Mouse (Mus musculus) bone marrow, adult 2 months (tissue): Measurements from ENCODE around the gene Olfr250. TPM values are rescaled to one million over a fixed set of nuclear protein-coding genes. Genes with fewer than 3 reads are reported as not detected.
"Not testable (repeated sequence)": the region's sequence is repeated elsewhere in the genome, so short reads cannot be mapped to it uniquely, and the experiment has no call there.

Experiments
- H3K27ac ChIP-seq: fragments of 200-500 bp; 2 replicates; pipeline ENCODE4 v1.5.1; 2012; ENCODE audit warnings: low read depth, mild to moderate bottlenecking, control low read depth, inconsistent platforms, low read length; ENCODE audit not compliant: control insufficient read depth, poor library complexity, insufficient read depth
- H3K4me1 ChIP-seq: fragments of 200-500 bp; 2 replicates; pipeline ENCODE4 v1.6.1; 2011; ENCODE audit warnings: low read length; ENCODE audit not compliant: control insufficient read depth, insufficient read depth
- H3K4me3 ChIP-seq: fragments of 200-500 bp; replicated peaks from 2 replicates; pipeline ENCODE3; 2011; ENCODE audit warnings: mild to moderate bottlenecking, low read depth, low read length, control low read depth; ENCODE audit not compliant: control insufficient read depth
- CTCF ChIP-seq: fragments of 200-500 bp; IDR thresholded peaks from 2 replicates; pipeline ENCODE4 v1.5.1; 2011; ENCODE audit warnings: low read length, control low read depth; ENCODE audit not compliant: control insufficient read depth, insufficient read depth
- POLR2A ChIP-seq: fragments of 200-500 bp; IDR thresholded peaks from 2 replicates; pipeline ENCODE4 v1.6.1; 2011; ENCODE audit warnings: low read depth, mild to moderate bottlenecking, control low read depth, low read length, borderline replicate concordance; ENCODE audit not compliant: control insufficient read depth
- WGBS: fragments of 180-500 bp; shearing (Covaris S2); methylation state at CpG from one replicate; pipeline ENCODE4 v1.1.7; 2018; 5-methylcytosine and 5-hydroxymethylcytosine counted together
- polyA plus RNA-seq: library from polyadenylated mRNA; stranded (reverse); fragments of >200 nt; gene quantifications from 2 replicates; pipeline ENCODE4 v1.2.4, GENCODE M21; 2011; ENCODE audit warnings: low replicate concordance; ENCODE audit not compliant: missing spikeins, insufficient read depth, insufficient read length

The Olfr250 gene
- polyA plus RNA-seq, result not detected in 2 replicates

DNA sequence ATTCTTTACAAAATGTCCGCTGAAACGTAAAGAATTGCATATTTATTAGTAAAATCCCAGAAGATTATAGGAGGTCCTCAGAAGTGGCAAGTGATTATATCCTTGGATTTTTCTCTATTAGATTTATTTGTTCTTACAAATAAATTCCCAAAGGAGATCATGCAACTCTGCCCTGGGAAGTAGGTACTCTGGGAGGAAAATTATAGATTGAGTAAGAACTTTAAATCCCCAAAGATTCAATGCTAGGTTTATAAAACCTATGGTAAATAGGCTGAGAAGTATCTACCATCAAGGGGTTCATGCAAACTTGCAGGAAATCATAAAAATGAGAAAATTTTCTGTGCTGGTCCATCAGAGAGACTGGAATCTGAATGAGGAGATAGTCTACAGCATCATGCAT lies at the start of gene Olfr250:
Gene Olfr250 (plus strand): TSS at position 301 of the 400 bp plus-strand sequence.
- 91% methylated on average over 2 of the region's 2 CpGs for WGBS
- Histone ChIP-seq H3K27ac (no peak within 1 kb of the TSS), H3K4me1 (no peaks in the 10 kb centered on the region), H3K4me3 (no peak within 1 kb of the TSS)
- TF ChIP-seq POLR2A (no peak), CTCF (no peak)

- H3K4me1 ChIP-seq, result no peaks in the 10 kb centered on the region
- no peak within 1 kb of the TSS for H3K27ac ChIP-seq
- TF ChIP-seq CTCF (no peak), POLR2A (no peak)
- 66% methylated on average over 3 of the region's 3 CpGs for WGBS
- H3K4me3 ChIP-seq, result no peak within 1 kb of the TSS
These were observed 37.9 kb upstream of the Olfr250 start, which contains the start of gene Olfr25 for GRCm38 (mm10) chr9:38328760-38329159. TSS of gene Olfr25 (plus strand) at chr9:38329060.

DNA sequence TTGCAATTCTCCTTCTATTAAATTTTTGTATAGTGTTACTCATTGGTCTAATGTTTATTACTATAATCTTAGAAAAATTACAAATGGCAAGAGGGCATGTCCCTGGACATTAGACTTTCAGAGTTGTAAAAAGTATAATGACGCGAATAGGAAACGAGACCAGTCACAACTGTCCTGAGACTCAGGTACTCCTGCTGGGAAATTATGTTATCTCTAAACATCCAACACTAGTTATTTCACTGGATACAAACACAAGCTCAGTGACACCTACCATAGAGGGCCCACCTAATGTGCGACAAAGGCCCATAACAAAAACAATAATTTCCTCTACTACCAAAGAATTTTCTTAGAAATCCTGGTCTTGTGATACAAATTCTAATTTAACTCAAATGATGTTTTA lies 18.6 kb upstream of the Olfr250 start, which contains the start of gene Olfr898:
Gene Olfr898 (plus strand): TSS at position 301 of the 400 bp plus-strand sequence.
- no peak within 1 kb of the TSS for H3K4me3 ChIP-seq
- 94% methylated on average over 4 of the region's 4 CpGs for WGBS
- no peaks in the 10 kb centered on the region for H3K4me1 ChIP-seq
- TF ChIP-seq CTCF (no peak), POLR2A (no peak)
- no peak within 1 kb of the TSS for H3K27ac ChIP-seq

DNA sequence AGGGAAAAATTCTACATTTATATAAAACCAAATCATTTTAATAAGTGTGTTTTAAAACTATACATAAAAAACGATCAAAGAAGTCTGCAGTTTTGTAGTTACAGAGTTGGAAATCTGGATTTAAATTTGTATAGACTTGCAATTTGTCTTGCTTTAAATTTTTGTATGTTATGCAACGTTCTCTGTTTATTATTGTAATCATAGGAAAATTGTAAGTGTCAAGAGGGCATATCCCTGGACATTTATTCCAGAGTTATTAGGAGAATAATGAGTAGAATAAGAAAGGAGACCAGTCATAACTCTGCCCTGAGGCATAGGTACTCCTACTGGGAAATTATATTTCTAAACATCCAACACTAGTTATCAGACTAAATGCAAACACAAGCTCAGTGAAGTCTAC lies 10.1 kb downstream of the Olfr250 start, which contains the start of gene Olfr251:
Gene Olfr251 (plus strand): TSS at position 301 of the 400 bp plus-strand sequence.
- TF ChIP-seq CTCF (no peak), POLR2A (no peak)
- 49% methylated on average over 2 of the region's 2 CpGs for WGBS
- Histone ChIP-seq H3K4me3 (no peak within 1 kb of the TSS), H3K4me1 (no peaks in the 10 kb centered on the region), H3K27ac (no peak within 1 kb of the TSS)

GRCm38 (mm10) chr9:38401398-38401797 lies 34.7 kb downstream of the Olfr250 start, which contains the start of gene Olfr147:
TSS of gene Olfr147 (plus strand) at chr9:38401698.
- no peak within 1 kb of the TSS for H3K27ac ChIP-seq
- TF ChIP-seq CTCF, result no peak
- TF ChIP-seq POLR2A, result no peak
- no peak within 1 kb of the TSS for H3K4me3 ChIP-seq
- no peaks in the 10 kb centered on the region for H3K4me1 ChIP-seq
- WGBS, result 66% methylated on average over 1 of the region's 1 CpGs

GRCm38 (mm10) chr9:38407502-38407901 lies 40.8 kb downstream of the Olfr250 start:
- WGBS, result 79% methylated on average over 3 of the region's 3 CpGs
- not testable (repeated sequence) for H3K4me3 ChIP-seq, H3K27ac ChIP-seq, H3K4me1 ChIP-seq

DNA sequence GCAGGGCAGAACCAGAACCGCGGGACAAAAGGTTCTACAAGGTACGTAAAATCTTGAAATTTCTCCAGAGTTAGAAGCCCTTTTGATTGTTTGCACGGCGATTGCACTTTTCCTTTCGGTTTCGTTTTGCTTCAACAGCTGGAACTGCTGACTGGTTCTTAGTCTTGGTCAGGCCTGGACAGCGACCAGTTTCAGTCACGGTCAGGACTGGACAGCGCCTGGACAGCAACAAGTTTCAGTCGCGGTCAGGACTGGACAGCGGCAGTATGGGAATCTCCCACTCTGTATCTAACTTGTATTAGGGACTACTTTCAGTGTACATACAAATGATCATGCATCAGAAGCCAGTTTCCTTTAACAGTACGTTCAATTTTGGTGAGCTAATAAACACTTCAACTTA lies 46.8 kb downstream of the Olfr250 start:
- H3K4me3 ChIP-seq, H3K4me1 ChIP-seq, H3K27ac ChIP-seq: not testable (repeated sequence)
- WGBS, result 89% methylated on average over 14 of the region's 14 CpGs

Other genes starting within 250 kb of the Olfr250 start
- gene Olfr890, start 224.4 kb upstream of the Olfr250 start, polyA plus RNA-seq, result not detected in 2 replicates
- gene Olfr891, start 186.1 kb upstream of the Olfr250 start, polyA plus RNA-seq, result not detected in 2 replicates
- not detected in 2 replicates for gene Olfr893, start 158.5 kb upstream of the Olfr250 start, polyA plus RNA-seq
- gene Olfr894, start 148.8 kb upstream of the Olfr250 start, polyA plus RNA-seq, result not detected in 2 replicates
- not detected in 2 replicates for gene Olfr143, start 114.1 kb upstream of the Olfr250 start, polyA plus RNA-seq
- not detected in 2 replicates for gene Olfr895, start 99.0 kb upstream of the Olfr250 start, polyA plus RNA-seq
- gene Olfr896-ps1, start 75.8 kb upstream of the Olfr250 start, polyA plus RNA-seq, result not detected in 2 replicates
- gene Olfr25, start 37.8 kb upstream of the Olfr250 start, polyA plus RNA-seq, result not detected in 2 replicates
- not detected in 2 replicates for gene Olfr898, start 18.5 kb upstream of the Olfr250 start, polyA plus RNA-seq
- not detected in 2 replicates for gene Olfr251, start 10.2 kb downstream of the Olfr250 start, polyA plus RNA-seq
- not detected in 2 replicates for gene Olfr147, start 34.8 kb downstream of the Olfr250 start, polyA plus RNA-seq
- not detected in 2 replicates for gene Olfr901, start 62.6 kb downstream of the Olfr250 start, polyA plus RNA-seq
- gene Olfr902, start 80.8 kb downstream of the Olfr250 start, polyA plus RNA-seq, result not detected in 2 replicates
- not detected in 2 replicates for gene Olfr904, start 96.2 kb downstream of the Olfr250 start, polyA plus RNA-seq
- gene Olfr905, start 104.2 kb downstream of the Olfr250 start, polyA plus RNA-seq, result 0.72 and 2.0 TPM in 2 replicates
- gene Olfr906, start 120.2 kb downstream of the Olfr250 start, polyA plus RNA-seq, result not detected in 2 replicates
- 0.70 TPM in 1 of 2 replicates, not detected in the other for gene Olfr907, start 128.9 kb downstream of the Olfr250 start, polyA plus RNA-seq
- 0.55 TPM in 1 of 2 replicates, not detected in the other for gene Olfr911-ps1, start 154.7 kb downstream of the Olfr250 start, polyA plus RNA-seq
- gene Olfr910, start 171.0 kb downstream of the Olfr250 start, polyA plus RNA-seq, result not detected in 2 replicates
- gene Olfr912, start 213.3 kb downstream of the Olfr250 start, polyA plus RNA-seq, result 0.23 TPM in 1 of 2 replicates, not detected in the other
- not detected in 2 replicates for gene Olfr913, start 225.9 kb downstream of the Olfr250 start, polyA plus RNA-seq
- gene Olfr914, start 238.2 kb downstream of the Olfr250 start, polyA plus RNA-seq, result 1.0 TPM in 1 of 2 replicates, not detected in the other